ENCODE assay signal across 18 mouse cellular contexts in genomic region chr2:77284281-77284899, GRCm38 (mm10). TPM values are rescaled to one million over a fixed set of nuclear protein-coding genes. Genes with fewer than 3 reads are reported as not detected.
DNase-seq lines count a peak whose midpoint lies in the region; ATAC-seq and TF ChIP-seq lines count a peak whose summit lies in the region.
"Had no signal": no experiment of that assay in that cellular context is flagged by ENCODE, and none has a peak within 500 bp of the region (broad histone marks: within the 10 kb centered on the region; RNA-seq: fewer than 3 reads in every experiment).

No protein-coding gene starts in this region.

- no peak for TF ChIP-seq CTCF in gastrocnemius, adult 2 months (IDR thresholded peaks at IDR 0.05)
- no peak for TF ChIP-seq CTCF in bone marrow macrophage, adult 2 months (IDR thresholded peaks at IDR 0.05; ENCODE audit: low read depth, low read length)
- TF ChIP-seq CTCF in stomach, postnatal 0 days (IDR thresholded peaks at IDR 0.05; ENCODE audit: low read depth) = no peak

- ATAC-seq in megakaryocyte progenitor cell, adult 5-6 weeks (replicated peaks; ENCODE audit: poor library complexity) = peak; percentile 29
- ATAC-seq in stomach, postnatal 0 days (ENCODE audit: low FRiP score, low TSS enrichment) = no peak

- H3K27ac ChIP-seq in gastrocnemius, adult 2 months = peak overlapping the region; percentile 38
- H3K27ac ChIP-seq in bone marrow macrophage, adult 2 months (ENCODE audit: insufficient read depth, low read depth, low read length) = peak overlapping the region; percentile 94
- H3K27ac ChIP-seq in stomach, postnatal 0 days (replicated peaks) = no peak overlapping the region
- H3K27ac ChIP-seq: forebrain, embryonic 12.5 days; lung, embryonic 15.5 days; midbrain, embryonic 12.5 days; neural tube, embryonic 13.5 days had no signal

- H3K9me3 ChIP-seq in stomach, postnatal 0 days (ENCODE audit: control insufficient read depth, low read length) = no peaks in the 10 kb centered on the region
- H3K9me3 ChIP-seq: forebrain, embryonic 12.5 days; lung, embryonic 15.5 days; midbrain, embryonic 12.5 days; neural tube, embryonic 13.5 days had no signal

- no peaks in the 10 kb centered on the region for H3K27me3 ChIP-seq in stomach, postnatal 0 days (ENCODE audit: control insufficient read depth, insufficient read depth, low read length)
- H3K27me3 ChIP-seq: forebrain, embryonic 12.5 days; lung, embryonic 15.5 days; neural tube, embryonic 13.5 days had no signal

- intact Hi-C loops in gastrocnemius, adult 2 months (cut with DNase I) = no loop called here

- TF ChIP-seq EP300 in stomach, postnatal 0 days (optimal IDR thresholded peaks at IDR 0.05) = no peak

- H3K4me2 ChIP-seq in stomach, postnatal 0 days (replicated peaks; ENCODE audit: low read depth) = no peak overlapping the region
- H3K4me2 ChIP-seq: forebrain, embryonic 12.5 days; lung, embryonic 15.5 days; midbrain, embryonic 12.5 days; neural tube, embryonic 13.5 days had no signal

- 52% methylated on average over 2 of the region's 2 CpGs for WGBS in stomach, postnatal 0 days

- H3K36me3 ChIP-seq in stomach, postnatal 0 days (ENCODE audit: control insufficient read depth, insufficient read depth, low read length) = no peaks in the 10 kb centered on the region
- H3K36me3 ChIP-seq: forebrain, embryonic 12.5 days; lung, embryonic 15.5 days; midbrain, embryonic 12.5 days; neural tube, embryonic 13.5 days had no signal

- DNase-seq in gastrocnemius, adult 2 months = no peak
- DNase-seq in gastrocnemius, adult 8-10 months (ENCODE audit: low spot score in 2 of 2) = no peak
- peak; percentile 23 for DNase-seq in lung, postnatal 10 days
- DNase-seq in lung, postnatal 4 days = no peak
- DNase-seq in thymus, adult 18-20 months = no peak
- DNase-seq in stomach, postnatal 0 days (ENCODE audit: low spot score) = no peak
- DNase-seq: cerebellum, adult 2 months; gastrocnemius, postnatal 25 days; kidney, adult 18-20 months; kidney, postnatal 10 days; liver; thymus, postnatal 25 days had no signal

- TF ChIP-seq POLR2A in bone marrow macrophage, adult 2 months (IDR thresholded peaks at IDR 0.05; ENCODE audit: borderline replicate concordance, low read depth, low read length) = no peak

- no peak overlapping the region for H3K9ac ChIP-seq in stomach, postnatal 0 days (ENCODE audit: low read length)
- H3K9ac ChIP-seq: forebrain, embryonic 12.5 days; lung, embryonic 15.5 days; midbrain, embryonic 12.5 days; neural tube, embryonic 13.5 days had no signal

- H3K4me1 ChIP-seq in bone marrow macrophage, adult 2 months (ENCODE audit: control insufficient read depth, insufficient read depth, low read length) = peaks cover 53% of the 10 kb centered on the region
- no peaks in the 10 kb centered on the region for H3K4me1 ChIP-seq in stomach, postnatal 0 days (replicated peaks; ENCODE audit: control insufficient read depth, insufficient read depth)
- H3K4me1 ChIP-seq: forebrain, embryonic 12.5 days; neural tube, embryonic 13.5 days had no signal

- H3K4me3 ChIP-seq in gastrocnemius, adult 2 months = no peak overlapping the region
- H3K4me3 ChIP-seq in bone marrow macrophage, adult 2 months (ENCODE audit: insufficient read depth, low read length) = no peak overlapping the region
- H3K4me3 ChIP-seq in stomach, postnatal 0 days (ENCODE audit: low read depth, low read length) = no peak overlapping the region
- H3K4me3 ChIP-seq: forebrain, embryonic 12.5 days; lung, embryonic 15.5 days; midbrain, embryonic 12.5 days; neural tube, embryonic 13.5 days had no signal

RNA-seq across cellular contexts. Expression of gene Sestd1, which starts 4.0 kb away (rescaled TPM):
- 10 to 100 TPM in 1 of 2 experiments, 1 to 10 TPM in 1; 9.8 to 10.3 TPM for total RNA-seq in gastrocnemius, adult 2 months (2021)
- total RNA-seq in gastrocnemius, adult 8-10 months (2022) = 10 to 100 TPM in 3 of 4 experiments, 1 to 10 TPM in 1; 8.5 to 12.6 (median 10.5) TPM
- 42.1 and 43.3 TPM in 2 replicates for polyA plus RNA-seq in bone marrow macrophage, adult 2 months (2012; ENCODE audit: insufficient read depth, insufficient read length, missing spikeins)
- 6.3 and 7.3 TPM in 2 replicates for total RNA-seq in megakaryocyte progenitor cell, adult 5-6 weeks (2015)
- total RNA-seq in megakaryocyte progenitor cell, adult 5-6 weeks (2017) = 8.4 and 14.8 TPM in 2 replicates
- polyA plus RNA-seq in stomach, postnatal 0 days (2015; fragmentation: Nextera tagmentation; extraction: Ambion mirVana) = 7.5 and 7.6 TPM in 2 replicates
